Mouse (Mus musculus) lung, embryonic 16.5 days (tissue): ENCODE measurements around the gene Arid1b. TPM values are rescaled to one million over a fixed set of nuclear protein-coding genes. Genes with fewer than 3 reads are reported as not detected.

Experiments
- ATAC-seq: fragments of 200-750 bp; cut with Nextera tagmentation; 2 replicates; pipeline ENCODE4 v1.8.0; 2017; ENCODE audit warnings: low read depth, mild to moderate bottlenecking, moderate library complexity
- H3K27ac ChIP-seq: fragments of 300-500 bp; sonication (generic); 2 replicates; pipeline ENCODE4 v1.5.1; 2014; ENCODE audit warnings: mild to moderate bottlenecking, control low read depth, low read length
- H3K27me3 ChIP-seq: fragments of 300-500 bp; sonication (generic); 2 replicates; pipeline ENCODE4 v1.6.1; 2014; ENCODE audit warnings: low read depth, low read length, mixed read lengths; ENCODE audit not compliant: control insufficient read depth, insufficient read depth
- H3K36me3 ChIP-seq: fragments of 300-500 bp; sonication (generic); 2 replicates; pipeline ENCODE4 v1.6.1; 2014; ENCODE audit warnings: low read length; ENCODE audit not compliant: control insufficient read depth, insufficient read depth
- H3K4me1 ChIP-seq: fragments of 300-500 bp; sonication (generic); replicated peaks from 2 replicates; pipeline ENCODE4 v1.6.1; 2014; ENCODE audit warnings: low read length, mixed read lengths; ENCODE audit not compliant: control insufficient read depth, insufficient read depth
- H3K4me2 ChIP-seq: fragments of 300-500 bp; sonication (generic); 2 replicates; pipeline ENCODE4 v1.6.1; 2014; ENCODE audit warnings: low read depth, low read length, control low read depth
- H3K4me3 ChIP-seq: fragments of 300-500 bp; sonication (generic); 2 replicates; pipeline ENCODE4 v1.5.1; 2014; ENCODE audit warnings: mild to moderate bottlenecking, low read length, control low read depth
- H3K9ac ChIP-seq: fragments of 300-500 bp; sonication (generic); 2 replicates; pipeline ENCODE4 v1.6.1; 2014; ENCODE audit warnings: low read length, control low read depth
- H3K9me3 ChIP-seq: fragments of 300-500 bp; sonication (generic); 2 replicates; pipeline ENCODE4 v1.6.1; 2016; ENCODE audit warnings: low read length; ENCODE audit not compliant: control insufficient read depth
- WGBS: fragments of 180-500 bp; shearing (Covaris S2); extraction: QIAGEN DNeasy Blood & Tissue Kit; methylation state at CpG from one replicate; pipeline ENCODE4 v1.1.7; 2014; 5-methylcytosine and 5-hydroxymethylcytosine counted together
- polyA plus RNA-seq: library from polyadenylated mRNA; unstranded; fragments of >200 nt; fragmentation: Nextera tagmentation; extraction: Ambion mirVana; gene quantifications from 2 replicates; pipeline ENCODE4 v1.2.1, GENCODE M21; 2015

The Arid1b gene
- polyA plus RNA-seq, 1 experiment from 2014 or later: 10.2 TPM

DNA sequence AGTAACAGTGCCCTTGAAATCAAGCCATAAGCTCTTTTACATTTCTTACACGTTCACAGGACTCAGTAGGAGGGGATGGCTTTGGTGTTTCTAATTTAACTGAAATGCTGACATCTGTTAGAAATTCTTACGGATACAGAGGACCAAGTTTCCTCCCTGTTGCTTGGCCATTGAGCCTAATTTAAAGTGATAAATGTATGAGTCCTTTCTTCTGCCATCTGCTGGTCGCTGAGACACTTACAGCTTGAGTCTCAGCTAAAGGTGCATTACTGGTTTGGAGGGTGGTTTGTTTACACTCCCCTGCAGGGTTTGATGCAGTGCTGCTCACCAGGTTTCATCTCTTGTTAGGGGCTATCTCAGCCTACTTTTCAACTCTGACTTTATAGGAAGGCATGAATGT is 214.2 kb downstream of the Arid1b start:
- H3K27ac ChIP-seq: no peak overlapping the region
- no peak overlapping the region for H3K4me3 ChIP-seq
- no peaks in the 10 kb centered on the region for H3K9me3 ChIP-seq
- H3K4me2 ChIP-seq: no peak overlapping the region
- no peak for ATAC-seq
- H3K27me3 ChIP-seq: no peaks in the 10 kb centered on the region
- no peak overlapping the region for H3K9ac ChIP-seq
- no peaks in the 10 kb centered on the region for H3K36me3 ChIP-seq
- WGBS: 39% methylated on average over 3 of the region's 3 CpGs
- H3K4me1 ChIP-seq: peaks cover 39% of the 10 kb centered on the region

- H3K4me2 ChIP-seq: no peak overlapping the region
- no peak overlapping the region for H3K4me3 ChIP-seq
- no peaks in the 10 kb centered on the region for H3K9me3 ChIP-seq
- H3K9ac ChIP-seq: no peak overlapping the region
- peaks cover 36% of the 10 kb centered on the region for H3K4me1 ChIP-seq
- no peaks in the 10 kb centered on the region for H3K36me3 ChIP-seq
- ATAC-seq: no peak
- no peak overlapping the region for H3K27ac ChIP-seq
- H3K27me3 ChIP-seq: no peaks in the 10 kb centered on the region
- WGBS: 76% methylated on average over 1 of the region's 1 CpGs
Measured at GRCm38 (mm10) chr17:5209076-5209475, 214.9 kb downstream of the Arid1b start.

DNA sequence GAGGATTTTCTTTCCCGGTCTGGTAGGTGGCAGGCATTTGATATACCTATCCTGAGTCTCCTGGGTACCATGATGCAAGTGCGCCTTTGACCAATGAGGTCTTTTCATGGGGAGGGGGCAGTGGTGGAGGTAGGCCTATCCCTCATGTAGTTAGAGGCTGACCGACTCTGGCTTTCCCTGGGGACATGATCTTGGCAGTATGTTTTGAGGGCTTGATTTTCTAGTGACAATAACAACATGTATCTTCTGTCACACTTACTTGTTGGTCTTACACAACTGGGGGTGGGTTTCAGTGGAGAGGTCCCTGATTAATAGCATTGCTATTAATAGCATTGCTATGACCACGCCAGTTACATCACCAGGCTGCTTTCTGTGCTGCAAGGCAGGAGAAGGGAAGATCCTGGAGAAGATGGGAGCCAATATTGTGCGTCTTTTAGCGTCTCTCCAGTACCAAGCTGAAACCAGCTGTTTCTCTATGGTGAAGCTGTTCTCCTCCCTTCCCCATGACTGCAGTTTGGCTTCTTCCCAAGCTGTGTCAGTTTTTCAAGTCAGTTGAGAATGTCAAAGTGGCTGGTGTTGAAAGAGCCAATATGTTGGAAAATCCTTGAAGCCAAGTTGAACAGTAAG is 216.1 kb downstream of the Arid1b start:
- H3K36me3 ChIP-seq: no peaks in the 10 kb centered on the region
- H3K4me3 ChIP-seq: no peak overlapping the region
- peak; percentile 90 for ATAC-seq
- no peak overlapping the region for H3K4me2 ChIP-seq
- no peaks in the 10 kb centered on the region for H3K27me3 ChIP-seq
- peaks cover 30% of the 10 kb centered on the region for H3K4me1 ChIP-seq
- no peaks in the 10 kb centered on the region for H3K9me3 ChIP-seq
- WGBS: 56% methylated on average over 6 of the region's 6 CpGs
- peak overlapping the region; percentile 51 for H3K27ac ChIP-seq
- H3K9ac ChIP-seq: no peak overlapping the region

DNA sequence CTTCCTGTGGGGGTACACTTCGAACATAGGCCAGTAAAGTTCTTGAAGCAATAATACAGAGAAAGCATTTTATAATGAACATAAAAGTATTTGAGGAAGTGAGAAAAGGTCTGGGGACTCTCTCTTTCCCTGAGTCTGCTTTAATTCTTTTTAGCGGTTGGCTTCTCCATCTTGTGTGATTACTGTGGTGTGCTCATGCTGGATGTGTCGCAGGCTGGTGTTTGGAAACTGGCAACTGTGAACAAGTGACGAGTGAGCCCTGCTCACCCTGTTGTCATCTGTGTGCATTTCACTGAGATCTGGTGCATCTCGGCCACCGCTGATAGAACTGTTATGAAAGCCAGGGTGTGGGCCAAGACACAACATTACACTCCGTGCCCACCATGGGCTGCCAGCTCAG is 216.8 kb downstream of the Arid1b start:
- no peaks in the 10 kb centered on the region for H3K36me3 ChIP-seq
- peaks cover 25% of the 10 kb centered on the region for H3K4me1 ChIP-seq
- H3K4me3 ChIP-seq: no peak overlapping the region
- WGBS: 64% methylated on average over 7 of the region's 7 CpGs
- peak overlapping the region; percentile 62 for H3K27ac ChIP-seq
- no peak overlapping the region for H3K9ac ChIP-seq
- H3K27me3 ChIP-seq: no peaks in the 10 kb centered on the region
- no peak for ATAC-seq
- H3K9me3 ChIP-seq: no peaks in the 10 kb centered on the region
- no peak overlapping the region for H3K4me2 ChIP-seq

GRCm38 (mm10) chr17:5212166-5212565 is 218.0 kb downstream of the Arid1b start:
- no peak overlapping the region for H3K9ac ChIP-seq
- ATAC-seq: peak; percentile 24; the same call in 1 of the 2 replicates
- no peak overlapping the region for H3K4me2 ChIP-seq
- H3K27me3 ChIP-seq: no peaks in the 10 kb centered on the region
- no peak overlapping the region for H3K27ac ChIP-seq
- 45% methylated on average over 12 of the region's 12 CpGs for WGBS
- no peak overlapping the region for H3K4me3 ChIP-seq
- H3K4me1 ChIP-seq: peaks cover 25% of the 10 kb centered on the region
- H3K36me3 ChIP-seq: no peaks in the 10 kb centered on the region
- no peaks in the 10 kb centered on the region for H3K9me3 ChIP-seq

- Histone ChIP-seq H3K27ac (no peak overlapping the region), H3K4me2 (no peak overlapping the region), H3K4me3 (no peak overlapping the region), H3K27me3 (no peaks in the 10 kb centered on the region), H3K36me3 (no peaks in the 10 kb centered on the region), H3K9me3 (no peaks in the 10 kb centered on the region), H3K4me1 (peaks cover 28% of the 10 kb centered on the region), H3K9ac (no peak overlapping the region)
- ATAC-seq: no peak
- WGBS: 69% methylated on average over 6 of the region's 6 CpGs
Measured at GRCm38 (mm10) chr17:5213441-5213840, 219.3 kb downstream of the Arid1b start.

- Histone ChIP-seq H3K4me1 (peaks cover 33% of the 10 kb centered on the region), H3K27me3 (no peaks in the 10 kb centered on the region), H3K4me2 (no peak overlapping the region), H3K27ac (no peak overlapping the region), H3K9ac (no peak overlapping the region), H3K36me3 (no peaks in the 10 kb centered on the region), H3K4me3 (no peak overlapping the region), H3K9me3 (no peaks in the 10 kb centered on the region)
- ATAC-seq: no peak
- WGBS: 87% methylated on average over 4 of the region's 4 CpGs
Measured at GRCm38 (mm10) chr17:5215352-5215751, 221.2 kb downstream of the Arid1b start.

DNA sequence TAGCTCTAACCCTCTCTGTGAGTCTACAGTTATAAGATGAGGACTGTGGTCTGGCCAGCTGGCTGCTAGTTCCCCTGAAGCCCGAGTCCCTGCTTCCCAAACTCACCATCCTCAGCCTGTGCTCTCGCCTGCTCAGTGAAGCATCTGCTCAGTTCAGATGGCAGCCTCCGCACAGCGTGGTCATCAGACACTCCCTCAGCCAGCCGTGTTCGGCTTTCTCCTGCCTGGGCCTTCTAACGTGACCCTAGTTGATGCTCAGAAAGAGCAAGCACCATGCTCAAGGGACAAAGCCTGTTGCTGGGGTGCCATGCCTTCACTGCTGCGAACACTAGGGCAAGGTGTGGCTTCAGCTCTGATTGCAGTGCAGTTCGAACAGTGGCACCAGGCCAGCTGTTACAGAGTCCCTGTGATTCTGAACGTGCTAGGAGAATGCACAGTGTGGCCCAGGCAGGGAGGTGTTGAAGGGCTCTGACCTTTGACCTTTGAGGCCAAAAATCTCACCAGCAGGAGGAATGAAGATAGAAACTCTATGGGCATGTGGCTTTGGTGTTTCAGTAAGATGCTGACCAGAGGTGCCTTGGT is 222.9 kb downstream of the Arid1b start:
- Histone ChIP-seq H3K27me3 (no peaks in the 10 kb centered on the region), H3K4me1 (peaks cover 32% of the 10 kb centered on the region), H3K9ac (no peak overlapping the region), H3K4me3 (no peak overlapping the region), H3K9me3 (no peaks in the 10 kb centered on the region), H3K4me2 (no peak overlapping the region), H3K36me3 (no peaks in the 10 kb centered on the region), H3K27ac (no peak overlapping the region)
- ATAC-seq: peak; percentile 16; the same call in 1 of the 2 replicates
- 62% methylated on average over 10 of the region's 10 CpGs for WGBS

- H3K9ac ChIP-seq: no peak overlapping the region
- peaks cover 26% of the 10 kb centered on the region for H3K4me1 ChIP-seq
- H3K9me3 ChIP-seq: no peaks in the 10 kb centered on the region
- H3K4me2 ChIP-seq: no peak overlapping the region
- H3K27ac ChIP-seq: no peak overlapping the region
- no peaks in the 10 kb centered on the region for H3K27me3 ChIP-seq
- WGBS: 76% methylated on average over 9 of the region's 9 CpGs
- H3K4me3 ChIP-seq: no peak overlapping the region
- H3K36me3 ChIP-seq: no peaks in the 10 kb centered on the region
- ATAC-seq: no peak; the same call in 1 of the 2 replicates
Measured at GRCm38 (mm10) chr17:5217852-5218845, 224.0 kb downstream of the Arid1b start.
